ENCODE assay signal across 27 mouse cellular contexts in genomic region chr1:77304770-77305169, GRCm38 (mm10).
A peak's percentile ranks its signal among the peaks of the same experiment; 100 is the strongest.
DNase-seq lines count a peak whose midpoint lies in the region; ATAC-seq and TF ChIP-seq lines count a peak whose summit lies in the region.
"Had no signal": no experiment of that assay in that cellular context is flagged by ENCODE, and none has a peak within 500 bp of the region (broad histone marks: within the 10 kb centered on the region; RNA-seq: fewer than 3 reads in every experiment).

No protein-coding gene starts in this region.

- H3K4me3 ChIP-seq in hindbrain, embryonic 10.5 days = no peak overlapping the region
- no peak overlapping the region for H3K4me3 ChIP-seq in hindbrain, postnatal 0 days (ENCODE audit: low read length)
- no peak overlapping the region for H3K4me3 ChIP-seq in kidney, embryonic 15.5 days (replicated peaks)
- H3K4me3 ChIP-seq: embryonic facial prominence, embryonic 10.5 days; embryonic facial prominence, embryonic 13.5 days; erythroblast, embryonic 14.5 days; forebrain, embryonic 12.5 days; forebrain, embryonic 15.5 days; heart, embryonic 12.5 days; heart, embryonic 15.5 days; hindbrain, embryonic 12.5 days had no signal

- no peak for TF ChIP-seq CTCF in hindbrain, postnatal 0 days (IDR thresholded peaks at IDR 0.05; ENCODE audit: low read depth)

- H3K9me3 ChIP-seq in hindbrain, embryonic 10.5 days = no peaks in the 10 kb centered on the region
- no peaks in the 10 kb centered on the region for H3K9me3 ChIP-seq in hindbrain, postnatal 0 days (ENCODE audit: low read length)
- no peaks in the 10 kb centered on the region for H3K9me3 ChIP-seq in kidney, embryonic 15.5 days (replicated peaks)
- H3K9me3 ChIP-seq: embryonic facial prominence, embryonic 10.5 days; embryonic facial prominence, embryonic 13.5 days; forebrain, embryonic 12.5 days; forebrain, embryonic 15.5 days; heart, embryonic 12.5 days; heart, embryonic 15.5 days; hindbrain, embryonic 12.5 days had no signal

- H3K27ac ChIP-seq in hindbrain, embryonic 10.5 days = no peak overlapping the region
- H3K27ac ChIP-seq in hindbrain, postnatal 0 days = no peak overlapping the region
- no peak overlapping the region for H3K27ac ChIP-seq in kidney, embryonic 15.5 days
- H3K27ac ChIP-seq: embryonic facial prominence, embryonic 10.5 days; embryonic facial prominence, embryonic 13.5 days; forebrain, embryonic 12.5 days; forebrain, embryonic 15.5 days; heart, embryonic 15.5 days; hindbrain, embryonic 12.5 days had no signal

- H3K36me3 ChIP-seq in hindbrain, embryonic 10.5 days = no peaks in the 10 kb centered on the region
- no peaks in the 10 kb centered on the region for H3K36me3 ChIP-seq in hindbrain, postnatal 0 days (ENCODE audit: insufficient read depth, low read length)
- H3K36me3 ChIP-seq in kidney, embryonic 15.5 days = no peaks in the 10 kb centered on the region
- H3K36me3 ChIP-seq: embryonic facial prominence, embryonic 10.5 days; embryonic facial prominence, embryonic 13.5 days; forebrain, embryonic 12.5 days; forebrain, embryonic 15.5 days; heart, embryonic 12.5 days; heart, embryonic 15.5 days; hindbrain, embryonic 12.5 days had no signal

- 77% methylated on average over 2 of the region's 2 CpGs for WGBS in hindbrain, embryonic 10.5 days
- 68% methylated on average over 2 of the region's 2 CpGs for WGBS in hindbrain, postnatal 0 days
- WGBS in kidney, embryonic 15.5 days = 41% methylated on average over 2 of the region's 2 CpGs

- peaks cover 14% of the 10 kb centered on the region for H3K4me1 ChIP-seq in hindbrain, embryonic 10.5 days (replicated peaks)
- H3K4me1 ChIP-seq in hindbrain, postnatal 0 days (ENCODE audit: insufficient read depth, low read length) = no peaks in the 10 kb centered on the region
- H3K4me1 ChIP-seq in kidney, embryonic 15.5 days = peaks cover 5% of the 10 kb centered on the region; the same call in 1 of the 2 replicates
- H3K4me1 ChIP-seq: forebrain, embryonic 12.5 days; forebrain, embryonic 15.5 days; heart, embryonic 12.5 days; heart, embryonic 15.5 days had no signal

- H3K27me3 ChIP-seq in hindbrain, embryonic 10.5 days (ENCODE audit: insufficient read depth, poor library complexity, severe bottlenecking) = no peaks in the 10 kb centered on the region
- no peaks in the 10 kb centered on the region for H3K27me3 ChIP-seq in hindbrain, postnatal 0 days (ENCODE audit: insufficient read depth, low read length)
- no peaks in the 10 kb centered on the region for H3K27me3 ChIP-seq in kidney, embryonic 15.5 days
- H3K27me3 ChIP-seq: embryonic facial prominence, embryonic 13.5 days; forebrain, embryonic 15.5 days; heart, embryonic 12.5 days; heart, embryonic 15.5 days; hindbrain, embryonic 12.5 days had no signal

- no peak overlapping the region for H3K9ac ChIP-seq in hindbrain, postnatal 0 days (replicated peaks; ENCODE audit: low read length)
- no peak overlapping the region for H3K9ac ChIP-seq in kidney, embryonic 15.5 days
- H3K9ac ChIP-seq: embryonic facial prominence, embryonic 13.5 days; forebrain, embryonic 12.5 days; forebrain, embryonic 15.5 days; heart, embryonic 12.5 days; heart, embryonic 15.5 days; hindbrain, embryonic 12.5 days had no signal

- peak; percentile 6 for DNase-seq in hindbrain, embryonic 10.5 days (ENCODE audit: low spot score)
- DNase-seq in hindbrain, postnatal 0 days (ENCODE audit: low spot score) = no peak
- DNase-seq in kidney, postnatal 25 days = no peak
- peak; percentile 54 for DNase-seq in mesoderm, embryonic 11.5 days (ENCODE audit: low read depth, low spot score)
- peak; percentile 4 for DNase-seq in yolk sac, embryonic 10.5 days (ENCODE audit: low spot score)
- DNase-seq: adrenal gland, adult 2 months; adrenal gland, postnatal 14 days; cerebellum, adult 11 months; cerebellum, adult 2 months; cerebellum, adult 9-11 months; cerebellum, postnatal 25 days; gastrocnemius, postnatal 25 days; heart, adult 18-20 months; heart, postnatal 10 days; heart, postnatal 36 days had no signal

- no peak overlapping the region for H3K4me2 ChIP-seq in hindbrain, postnatal 0 days (ENCODE audit: low read depth, low read length)
- no peak overlapping the region for H3K4me2 ChIP-seq in kidney, embryonic 15.5 days
- H3K4me2 ChIP-seq: embryonic facial prominence, embryonic 13.5 days; forebrain, embryonic 12.5 days; forebrain, embryonic 15.5 days; heart, embryonic 12.5 days; heart, embryonic 15.5 days; hindbrain, embryonic 12.5 days had no signal

- no peak for ATAC-seq in hindbrain, postnatal 0 days
- ATAC-seq in kidney, embryonic 15.5 days (replicated peaks; ENCODE audit: low FRiP score) = peak; percentile 56; the same call in 1 of the 2 replicates
- ATAC-seq: CD4-positive, CD25-positive, alpha-beta regulatory T cell, adult 4 months; forebrain, embryonic 15.5 days; hindbrain, embryonic 16.5 days; inflammation-experienced regulatory T-cells, adult 6 months had no signal

Comparison
In these comparisons a context has a peak if more than half of its experiments do, and no peak if none do; other contexts are left out.
1. DNase-seq: peak in hindbrain, embryonic 10.5 days (single experiment), mesoderm, embryonic 11.5 days (single experiment) and yolk sac, embryonic 10.5 days (single experiment); none in hindbrain, postnatal 0 days (single experiment) and kidney, postnatal 25 days (0 of 2).